Mouse (Mus musculus): ENCODE results near the gene D5Ertd579e.

GRCm38 (mm10) chr5:36742126-36742848 is 46.5 kb upstream of the D5Ertd579e start:
- TF ChIP-seq FLI1 (IDR thresholded peaks at IDR 0.05; ENCODE audit: low read length) (no peak), GATA1 (IDR thresholded peaks at IDR 0.05; ENCODE audit: borderline replicate concordance, low read length) (no peak)

All from megakaryocyte, embryonic 14.5 days (primary cell).